Mouse (Mus musculus): ENCODE data around the gene Calhm6.

DNA sequence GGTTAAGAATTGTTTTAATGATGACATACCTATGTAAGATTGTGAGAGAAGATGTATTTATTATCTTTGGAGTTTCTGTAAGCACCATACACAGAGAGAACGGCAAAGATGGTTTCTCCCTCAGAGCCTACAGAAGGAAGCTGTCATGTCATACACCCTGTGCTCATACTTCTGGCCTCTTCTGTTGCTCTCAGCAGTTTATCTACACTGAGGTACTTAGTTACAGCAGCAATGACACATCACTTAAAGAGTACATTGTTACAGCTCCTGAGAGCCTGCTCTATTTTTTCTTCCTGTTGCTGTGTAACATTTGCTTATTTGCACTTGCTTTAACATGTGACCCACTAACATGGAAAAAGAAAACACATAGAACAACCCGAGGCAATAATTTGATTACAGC lies 39.2 kb upstream of the Calhm6 start:
- TF ChIP-seq EP300 (IDR thresholded peaks at IDR 0.05; ENCODE audit: low read depth) (no peak), CTCF (IDR thresholded peaks at IDR 0.05; ENCODE audit: low read depth) (no peak)
